Mouse (Mus musculus) layer of hippocampus, adult 8-10 months (tissue): ENCODE measurements around the gene Trappc4. TPM values are rescaled to one million over a fixed set of nuclear protein-coding genes. Genes with fewer than 3 reads are reported as not detected.

Experiments
- DNase-seq, 2 experiments: peaks; one replicate each; pipeline ENCODE4 v3.0.0; 2022; ENCODE audit warnings: low spot score in 2 of 2
- microRNA-seq, 2 experiments: library from miRNA; unstranded; fragments of <30 nt; microRNA quantifications; one replicate each; pipeline ENCODE4 v1.2.0; 2022
- total RNA-seq, 4 experiments: library from RNA; stranded (reverse); gene quantifications; 2 replicates each; pipeline ENCODE4 v1.2.4; 2022

Trappc4 gene
- total RNA-seq, 4 experiments from 2014 or later, result 63.7 to 73.0 (median 68.9) TPM

DNA sequence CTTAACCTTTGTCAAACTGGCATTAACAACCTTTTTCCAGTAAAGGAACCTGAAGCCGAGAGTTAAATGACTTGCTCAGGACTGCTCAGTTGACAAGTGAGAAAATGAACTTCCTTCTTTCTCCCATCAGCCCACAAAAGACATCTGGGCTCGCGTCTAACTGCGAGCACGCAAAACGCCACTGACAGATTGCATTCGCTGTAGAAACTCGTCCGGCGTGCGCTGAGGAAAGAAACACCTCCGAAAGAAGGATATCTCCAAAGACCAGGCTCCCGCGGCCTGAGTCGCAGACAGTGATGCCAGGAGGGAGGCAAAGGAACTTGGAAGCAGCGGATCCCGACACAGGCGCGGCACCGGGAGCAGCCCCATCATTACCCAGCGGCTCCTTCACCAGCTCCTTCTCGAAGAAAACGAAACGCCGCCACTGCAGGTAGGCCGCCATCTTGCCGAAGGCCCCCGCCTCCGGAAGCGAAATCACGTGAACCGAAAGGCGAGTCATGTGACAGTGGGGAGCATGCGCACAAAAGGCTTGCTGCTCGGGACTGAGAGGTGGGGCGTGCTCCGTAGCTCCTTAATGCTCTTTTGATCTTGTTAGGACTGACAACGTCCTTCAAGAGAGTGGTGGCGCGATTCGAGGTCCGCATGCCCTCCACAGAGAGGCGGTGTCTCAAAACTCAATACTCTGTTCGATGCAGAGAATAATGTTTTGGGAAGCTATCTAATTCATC lies 46.0 kb downstream of the Trappc4 start, which contains the start of gene Vps11:
Vps11 (minus strand) TSS at position 481 of the 728 bp plus-strand sequence.
- peak; percentile 90 to 95 for DNase-seq

DNA sequence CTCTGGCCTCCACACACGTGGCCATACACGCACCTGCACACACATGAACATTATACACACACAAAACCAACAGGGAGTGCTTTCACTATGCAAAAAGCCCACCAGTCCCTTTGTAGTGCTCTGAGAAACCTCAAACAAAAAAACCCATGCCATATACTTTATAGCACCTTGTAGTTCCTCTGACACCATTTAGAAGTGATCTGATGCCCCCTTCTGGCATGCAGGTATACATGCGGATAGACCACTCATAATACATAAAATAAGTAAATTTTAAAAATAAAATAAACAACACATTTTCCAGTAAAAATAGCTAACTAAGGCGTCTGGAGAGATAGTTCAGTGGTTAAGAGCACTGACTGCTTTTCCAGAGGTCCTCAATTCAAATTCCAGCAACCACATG lies 50.2 kb downstream of the Trappc4 start:
- DNase-seq, result no peak

Small RNAs within 50 kb of the gene (microRNA-seq; reads per million reads assigned to microRNA genes)
- gene Mir7085, result 1.6 to 1.8 reads per million in 2 experiments

Other genes with a start within 250 kb of the Trappc4 start
- 10 to 100 TPM; 58.7 to 75.3 (median 65.0) TPM for gene Cbl, start 173.6 kb downstream of the Trappc4 start, total RNA-seq
- gene Ccdc153, start 166.9 kb downstream of the Trappc4 start, total RNA-seq, result 10 to 100 TPM in 1 of 4 experiments, 1 to 10 TPM in 3; 2.4 to 10.2 (median 4.0) TPM
- gene Pdzd3, start 156.1 kb downstream of the Trappc4 start, total RNA-seq, result 1 to 10 TPM in 3 of 4 experiments, under 1 TPM in 1; 0.49 to 2.0 (median 1.1) TPM
- 10 to 100 TPM in 3 of 4 experiments, 1 to 10 TPM in 1; 8.7 to 13.1 (median 10.5) TPM for gene Nlrx1, start 139.0 kb downstream of the Trappc4 start, total RNA-seq
- 10 to 100 TPM; 69.2 to 77.6 (median 71.1) TPM for gene Abcg4, start 119.0 kb downstream of the Trappc4 start, total RNA-seq
- gene Hinfp, start 101.9 kb downstream of the Trappc4 start, total RNA-seq, result 10 to 100 TPM; 32.0 to 40.3 (median 38.4) TPM
- 100 to 1,000 TPM; 177 to 228 (median 205) TPM for gene C2cd2l, start 87.3 kb downstream of the Trappc4 start, total RNA-seq
- gene Dpagt1, start 81.6 kb downstream of the Trappc4 start, total RNA-seq, result 10 to 100 TPM; 15.1 to 19.7 (median 16.1) TPM
- gene H2afx, start 72.9 kb downstream of the Trappc4 start, total RNA-seq, result 10 to 100 TPM; 40.3 to 44.3 (median 41.6) TPM
- 10 to 100 TPM; 20.2 to 26.9 (median 25.3) TPM for gene Hmbs, start 63.4 kb downstream of the Trappc4 start, total RNA-seq
- 10 to 100 TPM; 56.4 to 64.6 (median 60.9) TPM for gene Vps11, start 45.9 kb downstream of the Trappc4 start, total RNA-seq
- 100 to 1,000 TPM in 3 of 4 experiments, 10 to 100 TPM in 1; 96.8 to 147 (median 121) TPM for gene Hyou1, start 28.1 kb downstream of the Trappc4 start, total RNA-seq
- gene Slc37a4, start 10.7 kb downstream of the Trappc4 start, total RNA-seq, result 10 to 100 TPM; 24.0 to 29.5 (median 28.1) TPM
- 100 to 1,000 TPM; 739 to 859 (median 825) TPM for gene Rps25, start 461 bp downstream of the Trappc4 start, total RNA-seq
- gene Ccdc84, start 11.0 kb upstream of the Trappc4 start, total RNA-seq, result 10 to 100 TPM; 21.1 to 24.9 (median 23.4) TPM
- not detected for gene Foxr1, start 33.5 kb upstream of the Trappc4 start, total RNA-seq
- gene Upk2, start 47.4 kb upstream of the Trappc4 start, total RNA-seq, result not detected
- gene Bcl9l, start 75.2 kb upstream of the Trappc4 start, total RNA-seq, result 10 to 100 TPM; 61.8 to 68.3 (median 64.9) TPM
- gene Cxcr5, start 154.3 kb upstream of the Trappc4 start, total RNA-seq, result not detected
- 100 to 1,000 TPM; 130 to 145 (median 134) TPM for gene Ddx6, start 197.3 kb upstream of the Trappc4 start, total RNA-seq